Comparison of ENCODE assay signal across 7 mouse cellular contexts in genomic region chr6:17105714-17106113, GRCm38 (mm10). TPM values are rescaled to one million over a fixed set of nuclear protein-coding genes. Genes with fewer than 3 reads are reported as not detected.
DNase-seq lines count a peak whose midpoint lies in the region; ATAC-seq lines count a peak whose summit lies in the region.

No protein-coding gene starts in this region.

- no peak for ATAC-seq in neural tube, embryonic 15.5 days (ENCODE audit: low FRiP score)
- peak; percentile 40 to 49; a peak in 1 of 4 replicates for ATAC-seq in hematopoietic stem cell, adult 5-6 weeks (replicated peaks in 1 of 2; ENCODE audit: insufficient read depth in 1 of 2, low FRiP score in 2 of 2, low TSS enrichment in 1 of 2, low read depth in 1 of 2, poor library complexity in 2 of 2, severe bottlenecking in 2 of 2)

- no peak overlapping the region for H3K4me2 ChIP-seq in neural tube, embryonic 15.5 days

- H3K36me3 ChIP-seq in neural tube, embryonic 15.5 days: 0 out of 2 replicates have a peak, but pooled peaks cover 16% of the 10 kb centered on the region

- H3K27me3 ChIP-seq in neural tube, embryonic 15.5 days (replicated peaks): no peaks in the 10 kb centered on the region

- DNase-seq in neural tube, embryonic 10.5 days (ENCODE audit: extremely low spot score, low spot score): peak; percentile 43
- DNase-seq in ZHBTc4 (ENCODE audit: low read depth, low spot score): peak; percentile 38
- DNase-seq in cerebellum, postnatal 36 days: peak; percentile 22 to 61
- DNase-seq in left cerebral cortex, postnatal 4 days: peak; percentile 24
- DNase-seq in retina, postnatal 1 day: peak; percentile 72

- no peak overlapping the region for H3K27ac ChIP-seq in neural tube, embryonic 15.5 days (replicated peaks)

- intact Hi-C loops in left cerebral cortex, postnatal 4 days (cut with DNase I): loop anchor here (2.0 to 5.0 kb wide), 4 partner anchors 78 to 482 kb away; partner anchors contain the start of gene Cav1

- no peak overlapping the region for H3K4me3 ChIP-seq in neural tube, embryonic 15.5 days (replicated peaks)

- no peaks in the 10 kb centered on the region for H3K4me1 ChIP-seq in neural tube, embryonic 15.5 days

- no peak overlapping the region for H3K9ac ChIP-seq in neural tube, embryonic 15.5 days (replicated peaks)

- H3K9me3 ChIP-seq in neural tube, embryonic 15.5 days (replicated peaks): no peaks in the 10 kb centered on the region

RNA-seq across cellular contexts. Expression of gene Tes, which starts 40.8 kb away (rescaled TPM):
- 69.5 and 79.0 TPM in 2 replicates for polyA plus RNA-seq in neural tube, embryonic 15.5 days (2015; fragmentation: Nextera tagmentation; extraction: Ambion mirVana)
- total RNA-seq in hematopoietic stem cell, adult 5-6 weeks (2017): 117 and 119 TPM in 2 replicates
- 10 to 100 TPM; 32.4 to 33.4 TPM for total RNA-seq in left cerebral cortex, postnatal 4 days (2021)
